Mouse (Mus musculus): ENCODE measurements at regions not wholly inside any gene's neighbourhood (a gene's known extent, or its start where the extent isn't known, plus 50 kb on each side); places are given as distances from the start of the nearest gene placed in this dataset.

DNA sequence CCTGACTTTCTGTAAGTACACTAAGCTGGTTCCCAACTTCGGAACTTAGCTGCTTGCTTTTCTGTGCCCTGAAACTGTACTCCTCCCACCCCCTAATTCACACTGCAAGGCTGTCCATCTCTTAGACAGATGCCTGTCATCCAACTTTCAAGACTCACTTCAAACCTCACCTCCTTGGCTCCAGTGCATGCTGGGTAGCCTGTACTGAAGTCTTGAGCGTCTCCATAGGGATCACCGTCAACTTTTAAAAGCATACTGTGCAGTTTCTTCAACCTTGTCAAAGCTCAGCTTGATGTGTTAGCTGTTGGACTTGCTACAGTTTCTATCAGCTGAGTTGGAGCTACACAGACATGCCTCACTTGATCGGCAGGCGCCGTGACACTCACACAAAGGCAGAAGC lies 126.5 kb upstream of the Tut7 start:
- no peak for TF ChIP-seq CTCF (IDR thresholded peaks at IDR 0.05)
- TF ChIP-seq POLR2A (IDR thresholded peaks at IDR 0.05; ENCODE audit: insufficient read depth, low read depth, low read length) = no peak

All from heart, adult 2 months (tissue).